Comparison of ENCODE assay signal across 10 mouse cellular contexts in genomic region chr13:49093471-49093891, GRCm38 (mm10). TPM values are rescaled to one million over a fixed set of nuclear protein-coding genes. Genes with fewer than 3 reads are reported as not detected.
DNase-seq lines count a peak whose midpoint lies in the region; ATAC-seq lines count a peak whose summit lies in the region.
"Had no signal": no experiment of that assay in that cellular context is flagged by ENCODE, and none has a peak within 500 bp of the region (broad histone marks: within the 10 kb centered on the region; RNA-seq: fewer than 3 reads in every experiment).

No protein-coding gene starts in this region.

- ATAC-seq in granulocyte monocyte progenitor cell, adult 5-6 weeks (replicated peaks; ENCODE audit: poor library complexity, severe bottlenecking): peak; percentile 68
- no peak for ATAC-seq in activated CD4-positive, CD25-positive, alpha-beta regulatory T cell, adult 4 months
- ATAC-seq: liver, postnatal 0 days had no signal

- peak; percentile 11 for DNase-seq in adrenal gland, postnatal 14 days
- DNase-seq in adrenal gland, adult 8-10 months: no peak
- DNase-seq in lung, postnatal 10 days: peak; percentile 21
- no peak for DNase-seq in lung, postnatal 25 days (ENCODE audit: low spot score)
- peak; percentile 80 for DNase-seq in cerebellum, adult 11-12 months
- no peak for DNase-seq in frontal cortex, adult 2 months (ENCODE audit: extremely low spot score in 1 of 2, low spot score in 1 of 2)
- DNase-seq: kidney, adult 8-10 months; liver, postnatal 0 days had no signal

RNA-seq across cellular contexts. Expression of gene Wnk2, which starts 54.3 kb away (rescaled TPM):
- 2.6 and 3.3 TPM in 2 replicates for total RNA-seq in adrenal gland, postnatal 14 days (2021)
- 1 to 10 TPM; 2.8 to 5.9 (median 5.0) TPM for total RNA-seq in adrenal gland, adult 8-10 months (2022)
- not detected in 2 replicates for total RNA-seq in granulocyte monocyte progenitor cell, adult 5-6 weeks (2014; fragmentation: Nextera tagmentation)
- total RNA-seq in granulocyte monocyte progenitor cell, adult 5-6 weeks (2017): not detected in 2 replicates
- not detected for polyA plus RNA-seq in activated CD4-positive, CD25-positive, alpha-beta regulatory T cell, adult 4 months (2017; shearing (Covaris generic))
- polyA plus RNA-seq in frontal cortex, adult 2 months (2012; rRNA removed): 64.8 and 67.4 TPM in 2 replicates

Comparison
In these comparisons a context has a peak if more than half of its experiments do, and no peak if none do; other contexts are left out.
1. DNase-seq: peak in adrenal gland, postnatal 14 days (single experiment), lung, postnatal 10 days (single experiment) and cerebellum, adult 11-12 months (single experiment); none in adrenal gland, adult 8-10 months (single experiment), lung, postnatal 25 days (single experiment) and frontal cortex, adult 2 months (0 of 2).